Mouse (Mus musculus) heart, postnatal 0 days (tissue): Measurements from ENCODE around the gene Clba1. TPM values are rescaled to one million over a fixed set of nuclear protein-coding genes. Genes with fewer than 3 reads are reported as not detected.

ENCODE experiments used
- ATAC-seq: fragments of 200-750 bp; cut with Nextera tagmentation; 2 replicates; pipeline ENCODE4 v1.8.0; 2017; ENCODE audit warnings: low read depth, moderate number of reproducible peaks, moderate library complexity; ENCODE audit not compliant: insufficient read depth
- DNase-seq: peaks from one replicate; pipeline ENCODE4 v3.0.0-alpha.2; 2016; ENCODE audit warnings: low spot score
- H3K27ac ChIP-seq: fragments of 300-500 bp; sonication (generic); 2 replicates; pipeline ENCODE4 v1.5.1; 2014; ENCODE audit warnings: low read depth, mild to moderate bottlenecking
- H3K27me3 ChIP-seq: fragments of 300-500 bp; sonication (generic); 2 replicates; pipeline ENCODE4 v1.6.1; 2014; ENCODE audit warnings: low read length, mixed read lengths; ENCODE audit not compliant: control insufficient read depth, insufficient read depth
- H3K36me3 ChIP-seq: fragments of 300-500 bp; sonication (generic); replicated peaks from 2 replicates; pipeline ENCODE4 v1.6.1; 2014; ENCODE audit warnings: low read length, mixed read lengths; ENCODE audit not compliant: control insufficient read depth, insufficient read depth
- H3K4me1 ChIP-seq: fragments of 300-500 bp; sonication (generic); 2 replicates; pipeline ENCODE4 v1.6.1; 2014; ENCODE audit warnings: antibody characterized with exemption; ENCODE audit not compliant: control insufficient read depth, insufficient read depth
- H3K4me2 ChIP-seq: fragments of 300-500 bp; sonication (generic); 2 replicates; pipeline ENCODE4 v1.6.1; 2014; ENCODE audit warnings: low read depth, mild to moderate bottlenecking, low read length, moderate library complexity
- H3K4me3 ChIP-seq: fragments of 300-500 bp; sonication (generic); 2 replicates; pipeline ENCODE4 v1.5.1; 2014; ENCODE audit warnings: low read depth, low read length
- H3K9ac ChIP-seq: fragments of 300-500 bp; sonication (generic); replicated peaks from 2 replicates; pipeline ENCODE4 v1.6.1; 2014; ENCODE audit warnings: low read depth, low read length, mixed read lengths
- H3K9me3 ChIP-seq: fragments of 300-500 bp; sonication (generic); replicated peaks from 2 replicates; pipeline ENCODE4 v1.6.1; 2016; ENCODE audit warnings: low read length; ENCODE audit not compliant: control insufficient read depth
- CTCF ChIP-seq: IDR thresholded peaks from 2 replicates; pipeline ENCODE4 v1.5.1; 2016; ENCODE audit warnings: antibody characterized with exemption, control low read depth, low read depth
- EP300 ChIP-seq: IDR thresholded peaks from 2 replicates; pipeline ENCODE4 v1.6.1; 2016; ENCODE audit warnings: antibody characterized with exemption, low read depth
- WGBS: fragments of 180-500 bp; shearing (Covaris S2); extraction: QIAGEN DNeasy Blood & Tissue Kit; methylation state at CpG from one replicate; pipeline ENCODE4 v1.1.7; 2014; 5-methylcytosine and 5-hydroxymethylcytosine counted together
- polyA plus RNA-seq: library from polyadenylated mRNA; unstranded; fragments of >200 nt; fragmentation: Nextera tagmentation; extraction: Ambion mirVana; gene quantifications from 2 replicates; pipeline ENCODE4 v1.2.1, GENCODE M21; 2015
- total RNA-seq: library from RNA; depleted of rRNA; stranded (reverse); fragments of >200 nt; gene quantifications from 2 replicates; pipeline ENCODE4 v1.2.3, GENCODE M21; 2014; ENCODE audit warnings: low replicate concordance

The Clba1 gene
- total and polyA plus RNA-seq, 2 experiments from 2014 or later: 8.2 to 9.4 TPM

GRCm38 (mm10) chr12:112821216-112821615, 12.5 kb downstream of the Clba1 start:
- peak overlapping the region; percentile 24 for H3K4me2 ChIP-seq
- H3K27me3 ChIP-seq: no peaks in the 10 kb centered on the region
- no peak overlapping the region for H3K4me3 ChIP-seq
- H3K4me1 ChIP-seq: peaks cover 35% of the 10 kb centered on the region
- no peak for TF ChIP-seq CTCF
- 0 out of 2 replicates have a peak, but pooled peaks have one; percentile 13 for TF ChIP-seq EP300
- H3K9me3 ChIP-seq: no peaks in the 10 kb centered on the region
- 24% methylated on average over 1 of the region's 1 CpGs for WGBS
- H3K36me3 ChIP-seq: peaks cover 51% of the 10 kb centered on the region
- ATAC-seq (peak; percentile 63), DNase-seq (peak; percentile 24)
- no peak overlapping the region for H3K9ac ChIP-seq
- peak overlapping the region; percentile 83 for H3K27ac ChIP-seq

- WGBS: 17% methylated on average over 4 of the region's 4 CpGs
- Histone ChIP-seq H3K9me3 (no peaks in the 10 kb centered on the region), H3K9ac (0 out of 2 replicates have a peak overlapping the region, but pooled peaks have one; percentile 12), H3K4me2 (peak overlapping the region; percentile 24), H3K36me3 (peaks cover 48% of the 10 kb centered on the region), H3K4me3 (no peak overlapping the region), H3K4me1 (peaks cover 40% of the 10 kb centered on the region), H3K27ac (peak overlapping the region; percentile 83), H3K27me3 (no peaks in the 10 kb centered on the region)
- TF ChIP-seq CTCF (no peak), EP300 (no peak)
- ATAC-seq (peak; percentile 63), DNase-seq (peak; percentile 25)
Observed at GRCm38 (mm10) chr12:112821974-112822373, 13.2 kb downstream of the Clba1 start.

- DNase-seq: no peak
- H3K9me3 ChIP-seq: no peaks in the 10 kb centered on the region
Observed at GRCm38 (mm10) chr12:112822676-112823075, 13.9 kb downstream of the Clba1 start.

GRCm38 (mm10) chr12:112823221-112823620, 14.5 kb downstream of the Clba1 start:
- H3K36me3 ChIP-seq: peaks cover 48% of the 10 kb centered on the region
- no peak overlapping the region for H3K4me2 ChIP-seq
- H3K9ac ChIP-seq: no peak overlapping the region
- no peaks in the 10 kb centered on the region for H3K9me3 ChIP-seq
- no peaks in the 10 kb centered on the region for H3K27me3 ChIP-seq
- peak overlapping the region; percentile 83 for H3K27ac ChIP-seq
- 38% methylated on average over 4 of the region's 4 CpGs for WGBS
- DNase-seq (no peak), ATAC-seq (no peak)
- peaks cover 53% of the 10 kb centered on the region for H3K4me1 ChIP-seq
- TF ChIP-seq EP300 (no peak), CTCF (no peak)
- H3K4me3 ChIP-seq: no peak overlapping the region

More at GRCm38 (mm10) chr12:112822676-112823075, 13.9 kb downstream of the Clba1 start:
- Histone ChIP-seq H3K36me3 (peaks cover 52% of the 10 kb centered on the region), H3K27ac (peak overlapping the region; percentile 83), H3K9ac (no peak overlapping the region), H3K4me2 (no peak overlapping the region), H3K4me1 (peaks cover 47% of the 10 kb centered on the region), H3K27me3 (no peaks in the 10 kb centered on the region), H3K4me3 (no peak overlapping the region)
- WGBS: 59% methylated on average over 2 of the region's 2 CpGs
- TF ChIP-seq CTCF (no peak), EP300 (no peak)
- ATAC-seq: no peak

DNA sequence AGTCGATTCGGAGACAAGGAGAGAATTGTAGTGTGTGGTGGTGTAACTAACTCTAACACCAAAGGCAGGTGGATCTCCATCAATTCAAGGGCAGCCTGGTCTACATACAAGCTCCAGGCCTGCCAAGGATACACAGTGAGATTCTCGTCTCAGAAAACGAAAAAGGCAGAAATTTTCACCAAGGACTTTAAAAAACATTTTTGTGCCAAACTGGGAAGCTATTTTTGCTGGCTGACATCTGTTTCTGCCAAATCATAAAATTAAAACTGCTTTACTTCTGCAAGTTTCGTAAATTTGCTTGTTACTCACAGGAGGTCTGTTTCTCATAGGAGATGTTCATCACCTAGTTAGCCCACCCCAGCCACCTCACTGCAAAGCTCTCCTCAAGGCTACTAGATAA, 17.2 kb downstream of the Clba1 start:
- 71% methylated on average over 5 of the region's 5 CpGs for WGBS
- no peak overlapping the region for H3K4me2 ChIP-seq
- ATAC-seq: no peak

More for the DNA sequence above, 17.2 kb downstream of the Clba1 start:
- H3K4me3 ChIP-seq: no peak overlapping the region
- no peaks in the 10 kb centered on the region for H3K27me3 ChIP-seq
- no peaks in the 10 kb centered on the region for H3K9me3 ChIP-seq
- H3K4me1 ChIP-seq: peaks cover 56% of the 10 kb centered on the region
- no peak for DNase-seq
- TF ChIP-seq CTCF: no peak
- no peak for TF ChIP-seq EP300
- 0 out of 2 replicates have a peak overlapping the region, but pooled peaks have one; percentile 80 for H3K9ac ChIP-seq
- H3K36me3 ChIP-seq: peaks cover 22% of the 10 kb centered on the region; the same call in 1 of the 2 replicates
- peak overlapping the region; percentile 22; the same call in 1 of the 2 replicates for H3K27ac ChIP-seq
